Mouse (Mus musculus) gastrocnemius, postnatal 4 days (tissue): ENCODE measurements around the gene Krt39. TPM values are rescaled to one million over a fixed set of nuclear protein-coding genes. Genes with fewer than 3 reads are reported as not detected.

Experiments
- DNase-seq, 2 experiments: peaks; one replicate each; pipeline ENCODE4 v3.0.0; 2021 to 2022; ENCODE audit warnings: low spot score in 2 of 2, mixed read lengths in 2 of 2
- total RNA-seq, 2 experiments: library from RNA; stranded (reverse); gene quantifications; 2 replicates each; pipeline ENCODE4 v1.2.3; 2021

Krt39 gene
- total RNA-seq, 2 experiments from 2014 or later = not detected

DNA sequence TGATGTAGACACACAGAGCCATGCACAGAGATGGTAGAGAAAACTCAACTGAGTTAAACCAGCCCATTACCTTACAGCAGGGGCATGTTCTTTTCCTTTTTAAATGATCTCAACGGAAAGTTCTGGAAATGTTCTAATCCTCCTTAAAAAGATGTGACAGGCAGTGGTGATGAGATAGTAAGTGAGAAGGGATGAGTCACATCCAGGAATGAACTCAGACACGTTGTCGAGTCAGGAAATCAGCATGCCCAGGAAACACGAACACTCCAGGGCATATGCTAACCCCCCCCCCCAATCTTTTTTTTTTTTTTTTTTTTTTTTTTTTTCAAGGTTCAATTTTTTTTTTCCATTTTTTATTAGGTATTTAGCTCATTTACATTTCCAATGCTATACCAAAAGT is 48.7 kb downstream of the Krt39 start:
- DNase-seq = no peak

DNA sequence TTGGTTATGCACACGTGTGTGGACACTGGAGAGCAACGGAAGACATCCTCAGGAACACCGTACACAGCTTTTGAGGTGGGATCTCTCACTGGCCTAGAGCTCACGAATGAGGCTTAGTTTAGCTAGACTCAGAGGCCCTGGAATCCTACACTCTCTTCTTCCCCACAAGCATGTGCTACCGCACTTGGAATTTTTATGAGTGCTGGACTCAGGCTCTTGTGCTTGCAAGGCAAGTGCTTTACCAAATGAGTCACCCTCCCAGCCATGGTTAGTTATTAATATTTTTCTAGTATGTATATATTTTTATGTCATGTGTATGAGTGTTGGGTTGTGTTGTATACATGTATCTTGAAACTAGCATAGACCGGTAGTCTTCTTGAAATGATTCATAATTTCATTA is 49.2 kb downstream of the Krt39 start:
- no peak for DNase-seq

DNA sequence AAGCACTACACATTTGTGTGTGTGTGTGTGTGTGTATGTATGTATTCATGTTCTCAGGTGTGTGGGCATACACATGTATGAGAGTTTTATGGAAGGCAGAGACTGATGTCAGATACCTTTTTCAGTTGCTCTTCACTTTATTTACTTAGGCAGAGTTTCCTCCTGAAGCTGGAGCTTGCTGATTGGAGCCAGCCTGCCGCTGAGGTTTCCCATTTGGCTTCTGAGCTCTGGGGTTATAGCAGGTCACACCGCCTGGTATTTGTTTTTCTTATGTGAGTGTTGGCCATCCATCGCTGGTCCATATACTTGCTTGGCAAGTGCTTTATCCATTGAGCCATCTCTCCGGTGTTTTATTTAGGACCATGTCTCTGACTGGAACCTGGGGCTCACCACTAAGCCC is 51.9 kb downstream of the Krt39 start:
- DNase-seq = no peak

DNA sequence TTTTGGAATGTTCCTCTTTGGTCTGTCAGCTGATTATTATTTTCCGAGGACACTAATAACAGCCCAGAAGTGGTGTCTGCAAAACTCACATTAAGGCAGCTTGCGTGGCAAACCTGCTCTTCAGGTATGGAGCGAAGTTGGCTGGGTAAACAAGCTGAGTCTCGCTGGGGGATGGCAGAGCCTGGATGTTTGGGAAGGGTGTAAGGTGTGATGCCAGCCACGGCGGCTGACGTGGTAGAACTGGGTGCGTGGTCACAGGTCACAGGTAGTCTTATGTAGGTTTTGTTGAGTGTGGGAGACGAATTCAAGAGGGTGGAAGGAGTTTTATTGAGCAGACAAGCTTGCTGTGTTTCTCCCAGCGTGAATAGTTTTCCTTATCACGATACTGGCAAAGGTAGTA is 52.6 kb downstream of the Krt39 start:
- no peak for DNase-seq

DNA sequence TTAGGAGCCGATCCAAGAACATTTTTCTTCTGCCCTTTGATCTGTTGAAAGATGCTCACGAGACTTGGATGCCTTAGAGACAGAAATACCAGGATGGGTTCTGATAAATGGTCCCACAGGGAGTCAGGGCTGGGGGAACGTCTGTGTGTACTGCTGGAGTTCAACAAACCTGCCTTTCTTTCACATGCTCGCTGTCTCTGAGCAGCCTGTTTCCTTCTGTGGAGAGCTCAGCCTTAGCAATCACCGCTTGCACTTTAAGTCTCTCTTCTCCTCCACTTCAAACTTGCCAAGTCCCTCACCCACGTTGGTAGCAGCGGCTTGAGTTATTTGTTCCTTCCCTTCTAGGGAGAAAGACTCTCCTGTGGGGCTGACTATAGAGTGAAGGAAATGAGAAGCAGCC is 54.8 kb downstream of the Krt39 start:
- DNase-seq = no peak

DNA sequence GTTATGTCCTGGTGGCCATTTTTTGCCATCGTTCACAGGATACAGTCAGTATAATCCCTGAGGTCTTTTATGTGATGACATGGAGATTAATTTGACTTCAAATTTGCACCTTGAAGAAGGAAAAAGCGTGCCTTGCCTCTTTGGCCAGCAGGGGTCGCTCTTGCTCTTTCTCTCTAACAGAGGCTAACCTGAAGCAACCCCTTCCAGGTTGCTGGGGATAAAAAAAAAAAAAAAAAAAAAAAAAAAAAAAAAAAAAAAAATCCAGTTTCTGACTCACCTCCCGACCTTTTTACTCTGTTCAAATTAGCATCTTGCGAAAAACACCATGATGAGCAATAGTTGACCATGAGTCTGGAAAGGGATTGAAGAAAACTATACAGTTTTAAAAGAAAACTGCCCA is 56.3 kb downstream of the Krt39 start:
- DNase-seq = peak; percentile 55 to 68

Other genes starting within 250 kb of the Krt39 start
- not detected for gene Krt24, start 236.1 kb downstream of the Krt39 start, total RNA-seq
- under 1 TPM in 1 of 2 experiments, not detected in 1; 0.21 TPM for gene Krt25, start 198.4 kb downstream of the Krt39 start, total RNA-seq
- gene Krt26, start 183.4 kb downstream of the Krt39 start, total RNA-seq = not detected
- under 1 TPM in 1 of 2 experiments, not detected in 1; 0.18 TPM for gene Krt27, start 170.2 kb downstream of the Krt39 start, total RNA-seq
- not detected for gene Krt28, start 146.4 kb downstream of the Krt39 start, total RNA-seq
- gene Krt10, start 132.0 kb downstream of the Krt39 start, total RNA-seq = 1 to 10 TPM; 7.6 to 8.2 TPM
- not detected for gene Krt12, start 99.1 kb downstream of the Krt39 start, total RNA-seq
- gene Krt20, start 83.2 kb downstream of the Krt39 start, total RNA-seq = under 1 TPM in 1 of 2 experiments, not detected in 1; 0.32 TPM
- gene Krt23, start 28.2 kb downstream of the Krt39 start, total RNA-seq = under 1 TPM in 1 of 2 experiments, not detected in 1; 0.16 TPM
- not detected for gene Krt40, start 21.8 kb upstream of the Krt39 start, total RNA-seq
- gene Krtap3-3, start 29.5 kb upstream of the Krt39 start, total RNA-seq = not detected
- gene Krtap3-2, start 35.5 kb upstream of the Krt39 start, total RNA-seq = not detected
- gene Gm11939, start 38.1 kb upstream of the Krt39 start, total RNA-seq = not detected
- not detected for gene Krtap3-1, start 45.3 kb upstream of the Krt39 start, total RNA-seq
- not detected for gene Krtap1-5, start 59.7 kb upstream of the Krt39 start, total RNA-seq
- gene Krtap1-4, start 62.3 kb upstream of the Krt39 start, total RNA-seq = not detected
- not detected for gene Krtap1-3, start 70.0 kb upstream of the Krt39 start, total RNA-seq
- not detected for gene Krtap9-3, start 76.8 kb upstream of the Krt39 start, total RNA-seq
- not detected for gene Gm11938, start 82.0 kb upstream of the Krt39 start, total RNA-seq
- gene Gm11937, start 88.9 kb upstream of the Krt39 start, total RNA-seq = not detected
- gene Krtap2-4, start 93.5 kb upstream of the Krt39 start, total RNA-seq = not detected
- not detected for gene Gm11562, start 99.1 kb upstream of the Krt39 start, total RNA-seq
- gene Krtap4-1, start 106.9 kb upstream of the Krt39 start, total RNA-seq = not detected
- not detected for gene Krtap4-2, start 113.7 kb upstream of the Krt39 start, total RNA-seq
- gene Krtap4-7, start 122.8 kb upstream of the Krt39 start, total RNA-seq = not detected
- gene Gm11555, start 128.9 kb upstream of the Krt39 start, total RNA-seq = not detected
- not detected for gene Gm11563, start 137.6 kb upstream of the Krt39 start, total RNA-seq
- not detected for gene Krtap4-6, start 144.6 kb upstream of the Krt39 start, total RNA-seq
- not detected for gene Gm14190, start 169.4 kb upstream of the Krt39 start, total RNA-seq
- gene Gm14180, start 213.0 kb upstream of the Krt39 start, total RNA-seq = not detected